Mouse (Mus musculus) spleen, adult 2 months (tissue): ENCODE measurements around the gene Rhno1.

Source experiments
- CTCF ChIP-seq: fragments of 200-500 bp; IDR thresholded peaks from 2 replicates; pipeline ENCODE4 v1.5.1; 2011; ENCODE audit warnings: mild to moderate bottlenecking, inconsistent platforms; ENCODE audit not compliant: insufficient read depth, insufficient read length, insufficient replicate concordance; ENCODE audit errors: extremely low read depth
- POLR2A ChIP-seq: fragments of 200-500 bp; IDR thresholded peaks from 2 replicates; pipeline ENCODE4 v1.6.1; 2011; ENCODE audit warnings: low read depth, low read length, inconsistent platforms

- TF ChIP-seq CTCF (no peak), POLR2A (no peak)
Measured at GRCm38 (mm10) chr6:128381254-128381653, 18.5 kb upstream of the Rhno1 start.
